Mouse (Mus musculus): ENCODE results near the gene Lyz2. TPM values are rescaled to one million over a fixed set of nuclear protein-coding genes. Genes with fewer than 3 reads are reported as not detected.
"Not testable (repeated sequence)": the region's sequence is repeated elsewhere in the genome, so short reads cannot be mapped to it uniquely, and the experiment has no call there.

Gene Lyz2
- polyA plus RNA-seq, 1 experiment from 2014 or later, result 36.2 TPM

DNA sequence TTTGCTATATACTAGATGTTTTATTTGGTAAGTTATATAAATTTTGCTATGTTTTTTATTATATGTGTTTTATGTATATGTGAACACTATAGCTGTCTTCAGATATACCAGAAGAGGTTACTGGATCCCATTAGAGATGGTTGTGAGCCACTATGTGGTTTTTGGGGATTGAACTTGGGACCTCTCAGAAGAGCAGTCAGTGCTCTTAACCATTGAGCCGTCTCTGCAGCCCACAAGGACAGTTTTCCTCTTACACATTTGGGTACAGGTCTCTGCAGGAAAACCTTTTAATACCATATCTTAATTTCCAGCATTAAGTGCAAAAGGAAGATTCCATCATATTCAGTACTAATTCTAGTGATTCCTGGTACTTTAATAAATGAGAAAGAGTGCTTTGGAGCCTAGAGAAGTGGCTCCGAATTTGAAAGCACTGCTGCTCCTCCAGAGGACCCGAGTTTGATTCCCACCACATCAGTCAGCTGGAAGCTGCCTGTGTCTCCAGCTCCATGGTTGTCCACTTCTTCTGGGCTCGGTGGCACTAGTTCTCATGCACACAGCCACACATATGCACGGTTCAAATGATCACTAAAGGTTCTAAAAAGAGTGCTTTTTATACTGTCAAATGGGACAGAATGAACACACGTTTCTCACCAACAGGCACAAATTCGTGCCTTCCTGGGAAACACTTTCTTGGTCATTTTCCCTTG, 1.9 kb upstream of the Lyz2 start:
- 79% methylated on average over 7 of the region's 7 CpGs for WGBS

DNA sequence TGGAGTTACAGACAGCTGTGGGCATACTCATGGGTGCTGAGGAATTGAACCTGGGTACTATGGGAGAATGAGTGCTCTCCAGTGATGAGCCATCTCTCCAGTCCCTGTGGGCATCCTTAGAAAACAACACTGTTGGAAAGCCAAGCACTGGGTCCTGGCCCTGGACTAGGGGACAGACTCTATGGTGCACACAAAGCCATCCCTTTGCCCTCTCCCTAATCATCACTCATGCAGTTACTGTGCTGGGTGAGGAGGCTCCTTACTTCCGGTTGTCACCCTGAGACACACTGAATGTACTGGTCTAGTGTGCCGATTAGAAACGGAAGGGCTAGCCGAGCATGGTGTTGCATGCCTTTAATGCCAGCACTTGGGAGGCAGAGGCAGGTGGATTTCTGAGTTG, 1.1 kb upstream of the Lyz2 start:
- not testable (repeated sequence) for H3K27ac ChIP-seq; H3K9me3 ChIP-seq; ATAC-seq (ENCODE audit: insufficient number of reproducible peaks, insufficient read depth, low FRiP score, low TSS enrichment, low read depth); H3K4me2 ChIP-seq; H3K4me1 ChIP-seq; H3K27me3 ChIP-seq; H3K9ac ChIP-seq; H3K4me3 ChIP-seq; H3K36me3 ChIP-seq
- WGBS, result 85% methylated on average over 4 of the region's 4 CpGs

More for the DNA sequence above, 1.9 kb upstream of the Lyz2 start:
- H3K27me3 ChIP-seq, result no peaks in the 10 kb centered on the region
- no peaks in the 10 kb centered on the region for H3K4me1 ChIP-seq
- no peaks in the 10 kb centered on the region for H3K36me3 ChIP-seq
- H3K4me2 ChIP-seq, result no peak overlapping the region
- no peak for ATAC-seq (ENCODE audit: insufficient number of reproducible peaks, insufficient read depth, low FRiP score, low TSS enrichment, low read depth)
- H3K27ac ChIP-seq, result no peak overlapping the region
- no peaks in the 10 kb centered on the region for H3K9me3 ChIP-seq
- H3K4me3 ChIP-seq, result no peak overlapping the region
- no peak overlapping the region for H3K9ac ChIP-seq

DNA sequence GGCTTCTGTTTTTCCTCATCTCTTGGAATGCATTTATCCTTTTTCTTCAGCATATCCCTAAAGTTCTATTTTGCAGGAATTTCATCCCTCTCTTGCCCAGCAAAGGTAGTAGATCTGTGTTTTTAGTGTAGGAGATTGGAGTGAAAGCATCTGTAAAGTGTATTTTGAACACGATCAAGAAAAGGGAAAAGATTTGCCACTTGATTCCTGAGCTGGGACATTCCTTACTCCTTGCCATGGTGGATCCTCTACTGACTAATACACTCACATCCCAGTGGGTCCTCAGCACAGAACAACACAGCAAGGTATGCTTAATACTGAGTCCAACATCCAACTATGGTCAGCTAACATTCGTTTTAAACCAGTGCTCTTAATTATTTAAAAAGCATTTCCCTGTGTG, 430 bp upstream of the Lyz2 start:
- H3K4me1 ChIP-seq, result no peaks in the 10 kb centered on the region
- H3K9me3 ChIP-seq, result no peaks in the 10 kb centered on the region
- no peak overlapping the region for H3K4me3 ChIP-seq
- 83% methylated on average over 2 of the region's 2 CpGs for WGBS
- no peaks in the 10 kb centered on the region for H3K27me3 ChIP-seq
- no peak overlapping the region for H3K4me2 ChIP-seq
- no peak overlapping the region for H3K27ac ChIP-seq
- no peaks in the 10 kb centered on the region for H3K36me3 ChIP-seq
- ATAC-seq (ENCODE audit: insufficient number of reproducible peaks, insufficient read depth, low FRiP score, low TSS enrichment, low read depth), result no peak
- H3K9ac ChIP-seq, result no peak overlapping the region

DNA sequence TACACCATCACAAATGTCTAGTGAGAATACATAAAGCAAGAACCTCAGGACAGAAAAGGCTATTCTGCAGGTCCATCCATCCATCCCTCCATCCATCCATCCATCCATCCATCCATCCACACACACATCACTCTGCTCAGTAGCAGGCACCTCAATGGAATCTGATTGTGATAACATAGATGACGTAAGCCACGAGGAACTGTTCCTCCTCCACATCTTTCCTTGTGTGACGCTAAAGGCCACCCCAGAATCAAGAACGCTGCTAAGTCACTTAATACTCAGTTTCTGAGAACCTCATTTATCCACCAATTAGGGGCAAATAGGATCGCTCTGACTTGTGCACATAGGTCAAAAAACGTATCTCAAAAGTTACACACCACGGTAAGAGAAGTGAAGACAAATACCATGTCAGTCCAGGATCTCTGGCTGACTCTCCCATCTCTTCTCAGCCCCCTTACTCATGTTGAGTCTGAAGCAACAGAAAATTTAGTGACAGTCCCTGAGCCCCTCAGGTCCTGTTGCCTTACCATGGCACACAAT, 670 bp downstream of the Lyz2 start:
- Histone ChIP-seq H3K27me3 (no peaks in the 10 kb centered on the region), H3K4me2 (no peak overlapping the region), H3K4me3 (no peak overlapping the region), H3K4me1 (no peaks in the 10 kb centered on the region), H3K36me3 (no peaks in the 10 kb centered on the region), H3K27ac (no peak overlapping the region), H3K9ac (no peak overlapping the region), H3K9me3 (no peaks in the 10 kb centered on the region)
- ATAC-seq (ENCODE audit: insufficient number of reproducible peaks, insufficient read depth, low FRiP score, low TSS enrichment, low read depth), result no peak
- WGBS, result 87% methylated on average over 7 of the region's 7 CpGs

DNA sequence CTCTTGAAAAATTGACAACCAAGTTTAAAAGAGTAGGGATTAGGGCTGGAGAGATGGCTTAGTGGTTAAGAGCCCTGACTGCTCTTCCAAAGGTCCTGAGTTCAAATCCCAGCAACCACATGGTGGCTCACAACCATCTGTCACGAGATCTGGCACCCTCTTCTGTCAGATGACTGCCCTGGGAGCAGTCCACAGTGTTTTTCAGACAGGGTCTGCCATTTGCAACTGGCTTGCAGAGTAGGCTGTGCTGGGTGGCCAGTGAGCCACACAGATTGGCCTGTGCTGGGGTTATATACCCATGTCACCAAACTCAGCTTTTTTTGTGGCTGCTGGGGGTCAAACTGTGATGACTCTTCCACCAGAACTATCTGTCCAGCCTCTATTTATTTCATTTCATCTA, 2.1 kb downstream of the Lyz2 start:
- Histone ChIP-seq H3K27ac (no peak overlapping the region), H3K9ac (no peak overlapping the region), H3K4me2 (no peak overlapping the region), H3K27me3 (no peaks in the 10 kb centered on the region), H3K9me3 (no peaks in the 10 kb centered on the region), H3K4me1 (no peaks in the 10 kb centered on the region), H3K36me3 (no peaks in the 10 kb centered on the region), H3K4me3 (no peak overlapping the region)
- WGBS, result 27% methylated on average over 1 of the region's 1 CpGs
- ATAC-seq (ENCODE audit: insufficient number of reproducible peaks, insufficient read depth, low FRiP score, low TSS enrichment, low read depth), result no peak

DNA sequence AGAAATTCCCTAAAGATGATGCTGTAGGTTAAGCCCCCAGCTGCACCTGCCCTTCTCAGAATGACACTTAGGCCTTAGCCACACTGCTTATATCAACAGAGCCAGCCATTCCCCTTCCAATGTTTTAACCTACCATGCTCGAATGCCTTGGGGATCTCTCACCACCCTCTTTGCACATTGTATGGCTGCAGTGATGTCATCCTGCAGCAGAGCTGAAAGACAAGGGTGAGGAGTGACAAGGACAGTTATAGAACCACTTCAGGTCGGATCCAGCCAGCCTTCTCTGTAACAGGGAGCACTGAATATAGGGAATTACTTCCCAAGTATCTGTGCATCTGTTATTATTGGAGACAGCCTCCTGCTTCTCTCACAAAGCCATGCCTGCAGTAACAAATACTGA, 3.6 kb downstream of the Lyz2 start:
- WGBS, result 46% methylated on average over 2 of the region's 2 CpGs
- not testable (repeated sequence) for H3K27me3 ChIP-seq; H3K27ac ChIP-seq; H3K4me3 ChIP-seq; H3K9ac ChIP-seq; H3K9me3 ChIP-seq; H3K4me2 ChIP-seq; H3K36me3 ChIP-seq; H3K4me1 ChIP-seq; ATAC-seq (ENCODE audit: insufficient number of reproducible peaks, insufficient read depth, low FRiP score, low TSS enrichment, low read depth)

DNA sequence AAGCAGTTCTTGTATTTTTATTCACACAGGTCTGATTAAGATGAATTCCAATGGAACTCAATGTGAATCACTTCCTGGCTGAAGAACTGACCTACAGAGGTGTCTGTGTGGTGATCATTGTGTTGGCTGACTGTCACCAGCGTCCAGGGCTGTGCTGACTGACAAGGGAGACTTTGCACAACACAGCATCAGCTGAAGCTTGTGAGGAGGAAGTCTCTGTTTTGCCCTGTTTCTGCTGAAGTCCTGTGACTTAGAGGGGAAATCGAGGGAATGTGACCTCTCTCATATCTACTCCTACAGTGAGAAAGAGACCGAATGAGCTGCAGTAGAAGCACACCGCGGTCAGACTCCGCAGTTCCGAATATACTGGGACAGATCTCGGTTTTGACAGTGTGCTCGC, 4.3 kb downstream of the Lyz2 start:
- H3K4me3 ChIP-seq; H3K4me2 ChIP-seq; H3K27me3 ChIP-seq; H3K27ac ChIP-seq; ATAC-seq (ENCODE audit: insufficient number of reproducible peaks, insufficient read depth, low FRiP score, low TSS enrichment, low read depth); H3K4me1 ChIP-seq; H3K9ac ChIP-seq; H3K36me3 ChIP-seq; H3K9me3 ChIP-seq: not testable (repeated sequence)
- WGBS, result 83% methylated on average over 9 of the region's 9 CpGs

DNA sequence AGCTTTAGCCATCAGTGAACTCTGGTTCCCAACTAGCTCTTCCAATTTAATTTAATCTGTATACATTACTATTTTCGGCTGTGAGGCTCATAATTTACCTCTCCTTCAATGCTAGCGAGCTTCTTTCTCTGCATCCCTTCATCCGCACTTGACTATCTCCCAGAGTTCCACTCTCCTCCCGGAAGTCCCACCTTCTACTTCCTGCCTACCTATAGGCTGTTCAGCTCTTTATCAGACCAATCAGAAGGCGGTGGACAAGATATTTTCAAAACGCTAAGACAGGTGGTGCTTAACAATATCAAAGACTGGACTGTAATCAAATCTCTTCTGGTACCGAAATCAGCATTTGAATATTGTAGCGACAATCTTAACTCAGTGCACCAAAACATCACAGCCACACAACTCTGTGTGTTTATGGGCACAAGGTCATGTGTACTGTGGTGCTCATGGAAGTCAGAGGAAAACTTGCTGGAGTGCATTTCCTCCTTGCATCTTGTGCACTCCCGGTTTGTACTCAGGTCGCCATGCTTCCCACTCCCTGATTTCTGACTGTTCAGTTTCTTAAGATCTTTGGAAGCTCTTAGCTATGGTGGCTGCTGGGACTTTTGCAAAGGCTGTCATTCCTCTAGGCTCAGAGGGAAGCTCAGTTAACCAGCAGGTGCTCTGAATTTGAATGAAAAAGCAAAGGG, 6.3 kb downstream of the Lyz2 start:
- Histone ChIP-seq H3K27me3 (no peaks in the 10 kb centered on the region), H3K4me2 (no peak overlapping the region), H3K4me3 (no peak overlapping the region), H3K9me3 (no peaks in the 10 kb centered on the region), H3K27ac (no peak overlapping the region), H3K36me3 (no peaks in the 10 kb centered on the region), H3K9ac (no peak overlapping the region), H3K4me1 (no peaks in the 10 kb centered on the region)
- WGBS, result 76% methylated on average over 10 of the region's 10 CpGs
- no peak for ATAC-seq (ENCODE audit: insufficient number of reproducible peaks, insufficient read depth, low FRiP score, low TSS enrichment, low read depth)

DNA sequence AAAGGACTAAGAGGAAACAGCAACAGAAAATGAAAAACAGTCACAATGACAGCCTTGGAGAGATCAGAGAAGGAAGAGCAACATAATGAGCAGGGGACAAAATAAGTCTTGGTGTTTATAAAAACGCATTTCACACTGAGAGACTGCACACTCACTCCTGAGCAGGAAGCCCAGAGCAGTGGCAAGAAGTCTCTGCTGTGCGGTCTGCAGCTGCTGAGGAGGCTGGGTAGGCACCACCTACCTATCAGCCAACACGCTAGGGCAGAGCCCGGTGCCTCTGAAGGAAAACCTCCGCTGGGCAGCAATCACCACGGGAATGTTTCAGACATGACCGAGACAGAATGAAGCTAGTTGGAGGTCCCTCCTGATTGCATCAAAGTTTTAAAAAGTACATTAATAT, 7.5 kb downstream of the Lyz2 start:
- not testable (repeated sequence) for ATAC-seq (ENCODE audit: insufficient number of reproducible peaks, insufficient read depth, low FRiP score, low TSS enrichment, low read depth); H3K9me3 ChIP-seq; H3K27ac ChIP-seq; H3K4me2 ChIP-seq; H3K9ac ChIP-seq; H3K36me3 ChIP-seq; H3K4me3 ChIP-seq; H3K4me1 ChIP-seq; H3K27me3 ChIP-seq
- 77% methylated on average over 4 of the region's 7 CpGs for WGBS

DNA sequence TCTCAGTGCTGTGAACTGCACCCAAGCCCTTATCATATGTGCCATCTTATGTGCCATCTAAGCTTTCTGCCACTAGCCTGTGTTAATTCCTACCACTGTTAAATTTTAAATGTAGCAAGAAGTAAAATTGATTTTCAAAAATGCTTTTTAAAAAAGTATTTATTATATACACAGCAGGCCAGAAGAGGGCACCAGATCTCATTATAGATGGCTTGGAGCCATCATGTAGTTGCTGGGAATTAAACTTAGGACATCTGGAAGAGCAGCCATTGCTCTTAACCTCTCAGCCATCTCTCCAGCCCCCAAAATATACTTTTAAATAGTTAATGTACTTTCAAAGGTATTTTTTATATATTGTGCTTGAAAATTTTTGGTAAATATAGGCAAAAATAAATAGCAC, 10.1 kb downstream of the Lyz2 start:
- H3K4me1 ChIP-seq, result no peaks in the 10 kb centered on the region
- H3K4me3 ChIP-seq, result no peak overlapping the region
- H3K36me3 ChIP-seq, result no peaks in the 10 kb centered on the region
- no peaks in the 10 kb centered on the region for H3K27me3 ChIP-seq
- H3K27ac ChIP-seq, result no peak overlapping the region
- H3K4me2 ChIP-seq, result no peak overlapping the region
- ATAC-seq (ENCODE audit: insufficient number of reproducible peaks, insufficient read depth, low FRiP score, low TSS enrichment, low read depth), result no peak
- H3K9ac ChIP-seq, result no peak overlapping the region
- H3K9me3 ChIP-seq, result no peaks in the 10 kb centered on the region

DNA sequence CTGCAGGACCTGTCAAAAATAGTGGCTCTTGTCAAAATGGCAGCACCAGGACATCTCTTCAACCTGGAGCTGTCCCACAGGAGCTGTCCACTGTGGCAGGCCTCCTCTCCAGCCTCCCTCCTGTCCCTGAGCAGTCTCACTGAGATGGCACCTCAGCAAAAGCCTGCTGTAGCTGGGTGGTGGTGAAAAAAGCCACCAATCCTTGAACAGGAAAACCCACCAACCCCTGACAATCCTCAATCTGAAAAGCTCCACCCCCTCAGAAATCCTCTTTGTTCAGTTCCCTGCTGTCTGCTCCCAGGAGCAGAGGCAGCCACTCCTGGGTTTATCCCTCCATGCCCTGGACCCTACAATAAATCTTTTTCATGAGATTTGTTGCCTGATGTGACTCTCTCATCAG, 22.3 kb downstream of the Lyz2 start:
- H3K4me2 ChIP-seq, result no peak overlapping the region
- H3K4me1 ChIP-seq, result no peaks in the 10 kb centered on the region
- peaks cover 12% of the 10 kb centered on the region; the same call in 1 of the 2 replicates for H3K9me3 ChIP-seq
- no peak overlapping the region for H3K9ac ChIP-seq
- ATAC-seq (ENCODE audit: insufficient number of reproducible peaks, insufficient read depth, low FRiP score, low TSS enrichment, low read depth), result no peak
- H3K27me3 ChIP-seq, result no peaks in the 10 kb centered on the region
- no peaks in the 10 kb centered on the region for H3K36me3 ChIP-seq
- H3K4me3 ChIP-seq, result no peak overlapping the region
- no peak overlapping the region for H3K27ac ChIP-seq

DNA sequence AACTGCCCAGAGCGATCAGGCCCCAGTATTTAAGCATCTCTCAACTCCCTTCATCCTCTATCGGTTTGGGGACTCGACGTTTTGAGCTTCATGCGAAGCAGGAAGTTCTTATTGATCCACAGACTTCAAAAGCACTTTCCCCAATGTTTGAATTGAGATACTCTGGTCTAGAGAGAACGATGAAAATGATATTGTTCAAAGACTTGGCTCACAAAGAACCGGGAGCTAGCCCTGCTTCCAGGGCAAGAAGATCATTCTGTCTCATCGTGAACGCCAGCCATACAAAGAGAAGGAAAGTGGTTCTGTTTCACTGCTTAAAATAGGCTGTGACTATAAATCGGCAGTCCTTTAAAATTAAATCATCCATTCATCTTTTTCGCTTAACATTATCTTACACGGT, 43.5 kb downstream of the Lyz2 start, which contains the start of gene 9530003J23Rik:
TSS of gene 9530003J23Rik (minus strand) at position 101 of the 400 bp plus-strand sequence.
- ATAC-seq (ENCODE audit: insufficient number of reproducible peaks, insufficient read depth, low FRiP score, low TSS enrichment, low read depth), result no peak
- Histone ChIP-seq H3K9me3 (no peaks in the 10 kb centered on the region), H3K9ac (no peak within 1 kb of the TSS), H3K27ac (no peak within 1 kb of the TSS), H3K4me1 (no peaks in the 10 kb centered on the region), H3K4me3 (no peak within 1 kb of the TSS), H3K36me3 (no peaks in the 10 kb centered on the region), H3K27me3 (no peaks in the 10 kb centered on the region), H3K4me2 (no peak within 1 kb of the TSS)
- WGBS, result 88% methylated on average over 12 of the region's 12 CpGs
